Mouse (Mus musculus) liver, adult 2 months (tissue): ENCODE results near the gene Ren1.

ENCODE experiments used
- CTCF ChIP-seq: fragments of 200-500 bp; IDR thresholded peaks from 2 replicates; pipeline ENCODE4 v1.5.1; 2011; ENCODE audit warnings: low read depth, low read length, control low read depth
- POLR2A ChIP-seq: fragments of 200-500 bp; IDR thresholded peaks from 2 replicates; pipeline ENCODE4 v1.6.1; 2011; ENCODE audit warnings: low read length, control low read depth; ENCODE audit not compliant: insufficient read depth; ENCODE audit errors: extremely low read depth

- TF ChIP-seq CTCF (no peak), POLR2A (no peak)
Observed at GRCm38 (mm10) chr1:133386209-133386608, 35.9 kb downstream of the Ren1 start.
